Mouse (Mus musculus): ENCODE data around the gene Samt3. TPM values are rescaled to one million over a fixed set of nuclear protein-coding genes. Genes with fewer than 3 reads are reported as not detected.

Gene Samt3
- polyA plus RNA-seq (2015; fragmentation: Illumina TruSeq; extraction: RNeasy Lipid Tissue Mini Kit (QIAGEN cat#74804); ENCODE audit: low read depth, low replicate concordance), result not detected

GRCm38 (mm10) chrX:86043899-86044298 is at the start of gene Samt3:
TSS of gene Samt3 (plus strand) at chrX:86044199.

Other genes starting within 250 kb of the Samt3 start
- gene 5430427O19Rik, start 173.8 kb upstream of the Samt3 start, polyA plus RNA-seq (2015; fragmentation: Illumina TruSeq; extraction: RNeasy Lipid Tissue Mini Kit (QIAGEN cat#74804); ENCODE audit: low read depth, low replicate concordance), result 0.12 TPM
- gene Nr0b1, start 147.6 kb downstream of the Samt3 start, polyA plus RNA-seq (2015; fragmentation: Illumina TruSeq; extraction: RNeasy Lipid Tissue Mini Kit (QIAGEN cat#74804); ENCODE audit: low read depth, low replicate concordance), result not detected